Mouse (Mus musculus) cerebellum, adult 9-10 months (tissue): ENCODE results near the gene Bcdin3d.
"Not testable (repeated sequence)": the region's sequence is repeated elsewhere in the genome, so short reads cannot be mapped to it uniquely, and the experiment has no call there.

Experiments
- DNase-seq: peaks from one replicate; pipeline ENCODE4 v3.0.0; 2022

Gene Bcdin3d

DNA sequence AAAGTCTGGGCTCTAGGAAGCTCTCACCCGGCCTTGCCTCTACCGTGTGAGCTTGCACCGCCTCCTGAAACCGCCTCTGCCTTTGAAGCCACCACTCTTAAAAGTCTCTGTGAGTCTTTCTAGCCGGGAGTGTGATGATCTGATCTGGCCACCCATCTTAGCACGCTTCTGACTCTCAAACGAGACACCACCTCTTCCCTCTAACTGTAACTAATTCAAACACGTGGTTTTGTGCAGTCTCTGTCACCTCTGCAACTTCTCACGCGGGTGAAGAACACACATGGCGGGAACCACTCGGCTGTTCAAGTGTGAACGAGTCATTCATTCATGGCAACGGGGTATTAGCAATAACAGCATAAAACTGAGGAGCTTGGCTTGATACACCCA, 2.9 kb downstream of the Bcdin3d start:
- DNase-seq = no peak

GRCm38 (mm10) chr15:99470971-99471676, 3.4 kb downstream of the Bcdin3d start:
- peak; percentile 85 for DNase-seq

DNA sequence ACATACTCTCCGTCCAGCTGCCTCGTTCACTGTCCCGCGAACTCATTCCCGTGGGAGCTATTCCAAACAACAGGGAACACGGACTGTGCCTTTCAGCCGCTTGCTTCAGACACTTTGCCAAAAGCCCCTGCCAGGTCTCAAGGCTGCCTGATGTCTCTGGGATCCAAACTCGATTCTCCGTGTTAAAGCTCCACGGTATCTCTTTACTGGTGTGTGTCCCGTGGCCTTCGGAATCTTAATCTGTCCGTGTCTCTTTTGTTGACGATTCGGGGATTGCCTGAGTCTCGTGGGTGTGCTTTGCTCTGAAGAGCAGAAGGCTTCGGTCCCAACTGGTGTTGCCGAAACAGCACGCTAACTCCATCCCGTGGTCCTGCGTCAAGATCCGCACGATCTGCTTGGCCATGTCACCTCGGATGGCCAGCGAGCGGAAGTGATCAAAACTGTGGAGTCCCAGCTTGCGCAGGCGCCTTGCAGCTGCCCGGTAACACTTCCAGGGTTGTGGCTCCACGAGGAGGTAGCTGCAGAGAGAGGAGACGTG, 4.2 kb downstream of the Bcdin3d start:
- peak; percentile 78 for DNase-seq

GRCm38 (mm10) chr15:99469736-99470135, 4.8 kb downstream of the Bcdin3d start:
- DNase-seq = peak; percentile 41

DNA sequence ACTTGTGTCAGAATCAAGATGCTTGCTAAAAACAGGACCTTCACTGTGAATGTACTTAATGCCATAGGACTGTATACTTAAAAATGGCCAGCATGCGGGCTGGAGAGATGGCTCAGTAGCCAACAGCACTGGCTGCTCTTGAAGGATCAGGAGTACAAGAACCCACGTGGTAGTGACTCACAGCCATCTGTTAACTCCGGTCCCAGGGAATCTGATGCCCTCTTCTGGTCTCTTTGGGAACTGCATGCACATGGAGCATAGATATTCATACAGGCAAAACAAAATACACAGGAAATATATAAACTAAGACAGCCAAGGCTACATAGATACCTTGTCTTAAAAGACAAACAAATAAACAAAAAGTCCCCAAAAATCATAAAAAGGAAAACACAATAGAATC, 5.5 kb downstream of the Bcdin3d start:
- DNase-seq = peak; percentile 87

GRCm38 (mm10) chr15:99463194-99463593, 11.3 kb downstream of the Bcdin3d start:
- no peak for DNase-seq

DNA sequence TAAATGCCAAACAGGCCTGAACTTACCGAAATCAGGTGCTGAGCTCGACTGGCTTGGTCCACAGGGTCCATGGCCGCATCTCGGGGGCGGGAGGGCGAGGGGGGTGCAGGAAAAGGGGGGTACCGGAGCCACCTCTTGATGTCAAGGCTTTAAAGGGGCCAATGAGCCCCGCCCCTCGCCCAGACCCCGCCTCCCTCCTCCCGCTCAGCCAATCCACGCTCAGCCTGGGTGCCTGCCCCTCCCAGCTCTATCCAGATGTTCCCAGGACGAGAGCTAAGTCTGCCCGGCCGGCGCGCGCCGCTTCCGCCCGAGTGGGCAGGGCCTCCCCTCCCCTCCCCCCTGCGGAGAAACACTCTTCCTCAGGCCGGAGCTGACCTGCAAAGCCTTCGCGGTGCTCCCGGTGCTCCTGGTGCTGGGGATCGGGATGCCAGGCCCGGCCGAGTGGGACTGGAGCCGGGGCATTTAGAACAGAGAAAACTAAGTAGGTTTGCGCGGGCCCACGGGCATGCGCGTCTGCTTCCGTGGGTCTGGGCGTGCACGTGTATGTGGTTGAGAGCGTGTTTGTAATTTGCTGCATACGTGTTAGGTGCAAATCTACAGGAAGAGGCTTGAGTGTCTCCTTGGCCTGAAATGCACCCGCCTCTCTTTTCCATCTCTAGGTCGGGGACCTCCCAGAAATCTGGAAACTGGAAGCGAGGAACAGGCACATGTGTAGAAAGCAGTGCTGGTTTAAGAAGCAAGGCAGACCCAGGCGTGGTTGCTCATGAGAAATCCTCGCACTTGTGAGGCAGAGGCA, 16.7 kb downstream of the Bcdin3d start, which contains the start of gene Nckap5l:
Nckap5l (minus strand) TSS at position 143 of the 796 bp plus-strand sequence.
- DNase-seq = peak; percentile 85

GRCm38 (mm10) chr15:99456963-99457605, 17.4 kb downstream of the Bcdin3d start:
- DNase-seq = peak; percentile 61

DNA sequence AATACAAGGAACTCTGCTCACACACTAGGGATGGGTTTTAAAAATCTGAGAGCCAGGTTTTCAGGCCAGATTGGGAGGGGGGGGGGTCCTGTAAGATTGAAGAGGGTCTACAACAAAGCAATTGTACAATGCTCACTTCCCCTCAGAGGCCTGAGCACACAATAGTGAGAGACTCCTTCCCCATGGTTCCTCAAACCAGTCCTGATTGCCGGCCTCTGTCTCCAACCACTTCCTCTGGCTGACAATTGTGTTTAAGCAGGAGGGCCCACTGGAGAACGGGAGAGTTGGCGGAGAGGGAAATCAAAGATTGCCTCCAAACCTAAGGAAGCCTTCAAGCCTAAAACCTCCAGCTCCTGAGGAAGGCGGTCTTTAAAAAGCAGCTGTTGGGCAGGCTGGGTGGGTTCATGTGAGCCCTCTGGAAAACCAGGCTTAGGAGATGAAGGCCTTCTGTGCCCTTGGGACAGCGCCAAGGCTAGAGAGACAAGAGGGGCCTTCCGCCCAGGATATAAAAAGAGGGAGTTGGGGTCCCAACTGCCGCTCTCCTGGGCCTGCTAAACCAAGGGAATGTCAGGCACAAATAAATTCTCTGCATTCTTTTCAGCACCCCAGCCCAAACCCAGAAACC, 18.1 kb downstream of the Bcdin3d start:
- DNase-seq = peak; percentile 33

- DNase-seq = no peak
Measured at GRCm38 (mm10) chr15:99455415-99455814, 19.1 kb downstream of the Bcdin3d start.

DNA sequence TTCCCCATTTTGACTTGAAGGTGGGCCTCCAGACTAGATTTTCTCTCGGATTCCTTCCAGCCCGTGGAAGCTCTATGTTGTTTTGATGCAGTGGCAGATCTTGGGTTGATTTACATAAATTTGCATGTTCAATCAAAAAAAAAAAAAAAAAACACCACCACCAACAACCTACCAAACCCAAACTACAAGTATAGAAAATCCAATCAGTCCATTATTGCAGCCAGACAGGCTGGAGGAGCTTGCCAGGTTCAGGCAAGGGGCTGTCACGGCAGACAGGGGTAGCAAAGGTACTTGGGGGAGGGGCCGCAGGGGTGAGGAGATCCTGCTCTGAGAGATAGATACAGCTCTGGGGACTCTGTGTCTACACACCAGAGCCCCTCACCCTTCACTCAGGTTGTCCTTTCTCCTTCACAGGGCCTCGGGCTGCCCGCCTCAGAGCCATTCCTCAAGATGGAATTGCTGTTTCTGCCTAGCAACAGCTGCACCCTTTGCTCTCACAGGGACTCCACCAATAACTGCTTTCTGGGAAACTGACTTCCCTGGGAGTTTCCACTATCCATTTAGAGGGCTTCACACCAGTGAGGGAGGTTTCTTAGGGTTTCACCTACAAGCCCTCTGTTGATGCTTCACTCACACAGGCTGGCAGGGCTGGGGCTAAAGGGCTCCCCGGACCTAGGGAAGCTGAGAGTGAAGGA, 19.8 kb downstream of the Bcdin3d start:
- DNase-seq = no peak

DNA sequence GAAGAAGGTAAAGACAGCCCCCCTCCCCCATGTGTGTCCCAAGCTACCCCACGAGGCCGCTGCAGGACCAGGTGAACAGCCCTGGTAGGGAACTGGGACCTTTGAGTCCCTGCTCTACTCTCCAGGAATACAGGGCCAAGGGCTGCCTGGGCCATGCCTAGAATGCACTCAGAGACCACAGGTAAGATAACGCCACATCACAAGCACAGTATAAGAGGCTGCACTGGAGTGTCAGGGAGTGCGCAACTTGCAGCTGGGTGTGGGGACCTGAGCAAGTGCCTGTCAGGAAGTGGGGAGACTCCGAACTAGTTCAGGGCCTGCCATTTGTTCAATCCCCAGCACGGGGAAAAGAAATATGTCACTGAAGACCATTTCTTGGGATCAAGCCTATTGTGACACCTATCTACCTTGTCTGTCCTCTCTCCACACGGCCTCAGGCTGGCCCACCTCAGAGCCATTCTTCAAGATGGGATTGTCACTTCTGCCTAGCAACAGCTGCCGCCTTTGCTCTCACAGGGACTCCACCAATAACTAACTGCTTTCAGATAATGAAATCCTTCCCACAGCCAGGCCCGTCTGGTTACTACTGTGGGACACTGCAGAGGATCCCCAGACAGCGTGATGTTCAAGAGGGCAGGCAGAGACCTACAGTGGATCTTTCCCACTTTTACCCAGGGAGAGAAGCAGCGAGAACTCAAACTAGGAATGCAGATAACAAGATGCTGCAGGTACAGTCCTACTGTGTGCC, 21.2 kb downstream of the Bcdin3d start:
- DNase-seq = no peak

- no peak for DNase-seq
Measured at GRCm38 (mm10) chr15:99449751-99450280, 24.7 kb downstream of the Bcdin3d start.

DNA sequence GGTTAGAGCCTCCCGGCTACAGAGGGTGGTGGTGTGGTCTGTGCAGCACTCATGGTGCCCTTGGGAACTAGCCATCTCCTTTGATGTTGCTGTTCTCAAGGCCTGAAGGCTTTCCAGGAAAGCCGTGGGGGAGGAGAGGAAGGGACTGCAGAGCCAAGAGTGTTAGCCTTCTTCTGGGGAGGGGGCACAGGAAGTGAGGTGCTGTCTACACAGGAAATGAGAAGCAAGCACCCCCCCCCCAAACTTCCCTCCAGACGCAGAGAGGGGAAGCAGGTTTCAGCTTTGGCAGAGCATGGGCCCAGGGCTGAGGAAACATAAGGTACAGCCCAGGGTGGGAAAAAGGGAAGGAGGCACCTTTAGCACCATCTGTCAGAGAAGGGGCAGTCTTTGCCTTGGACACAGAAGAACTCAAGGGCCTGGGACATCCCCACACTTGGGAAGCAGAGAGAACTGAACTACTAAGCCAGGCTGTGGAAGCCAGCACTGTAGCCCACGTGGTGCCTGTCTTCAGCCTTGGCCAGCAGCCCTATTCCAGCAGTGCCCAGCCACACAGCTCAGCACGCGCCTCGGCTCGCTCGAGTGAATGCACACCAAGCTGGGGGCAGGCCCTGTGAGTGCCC, 25.3 kb downstream of the Bcdin3d start:
- peak; percentile 75 for DNase-seq

DNA sequence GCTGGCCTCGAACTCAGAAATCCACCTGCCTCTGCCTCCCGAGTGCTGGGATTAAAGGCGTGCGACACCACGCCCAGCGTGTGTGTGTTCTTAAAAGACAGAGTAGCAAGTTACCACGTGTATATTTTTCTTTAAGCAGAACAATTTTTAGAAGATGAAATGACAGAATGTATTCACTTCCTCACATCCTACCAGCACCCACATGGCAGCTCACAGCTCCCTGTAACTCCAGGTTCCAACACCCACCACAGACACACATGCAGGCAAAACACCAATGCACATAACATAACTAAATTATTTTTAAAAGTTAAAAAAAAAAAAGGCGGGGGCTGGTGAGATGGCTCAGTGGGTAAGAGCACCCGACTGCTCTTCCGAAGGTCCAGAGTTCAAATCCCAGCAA, 28.4 kb downstream of the Bcdin3d start:
- not testable (repeated sequence) for DNase-seq

DNA sequence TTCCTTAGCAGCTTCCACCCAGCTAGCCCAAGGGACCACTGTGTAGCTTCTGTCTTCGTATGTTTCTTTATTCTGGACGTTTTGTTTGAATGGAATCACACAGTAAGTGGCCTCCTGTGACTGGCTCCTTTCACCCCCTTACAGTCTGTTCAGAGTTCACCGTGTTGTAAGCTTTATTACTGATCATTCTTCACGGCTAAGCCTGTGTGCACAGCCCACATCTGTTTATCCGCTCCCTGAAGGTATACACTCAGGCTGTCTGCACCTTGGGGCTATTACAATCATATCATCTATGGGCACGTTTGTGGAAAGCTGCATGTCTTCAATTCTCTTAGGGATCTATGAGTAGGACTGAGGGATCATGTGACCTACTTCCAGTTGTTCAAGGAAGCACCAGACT, 29.0 kb downstream of the Bcdin3d start:
- DNase-seq = no peak

GRCm38 (mm10) chr15:99442358-99442757, 32.2 kb downstream of the Bcdin3d start:
- no peak for DNase-seq

DNA sequence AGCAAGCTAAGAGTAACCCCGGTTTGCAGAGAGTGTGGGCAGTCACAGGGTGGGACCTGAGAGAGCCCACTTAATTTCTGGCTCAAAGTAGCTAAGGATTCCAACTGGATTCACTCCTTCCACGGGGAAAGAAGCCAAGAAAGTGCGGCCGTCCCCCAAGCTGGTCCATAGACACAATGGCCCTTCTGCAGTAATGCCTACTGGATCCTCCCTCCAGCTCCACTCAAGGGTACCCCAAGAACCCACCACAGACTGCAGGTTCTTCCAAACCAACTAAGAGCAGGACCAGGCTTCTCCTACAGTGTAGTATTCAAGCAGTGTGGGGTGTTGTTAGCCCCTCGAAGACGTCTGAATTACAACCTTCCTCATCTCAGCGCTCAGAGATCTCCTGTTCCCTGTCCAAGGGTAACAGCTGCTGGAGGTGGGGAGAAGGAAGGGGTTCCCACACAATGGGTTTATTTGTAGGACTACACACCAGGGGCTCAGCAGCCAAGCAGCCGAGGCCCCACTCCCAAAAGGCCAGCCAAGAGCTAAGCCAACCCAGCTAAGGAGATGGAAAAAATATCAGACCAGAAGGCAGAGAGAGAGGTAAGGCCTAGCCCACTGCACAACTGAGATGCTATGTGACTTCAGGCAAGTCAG, 33.6 kb downstream of the Bcdin3d start:
- no peak for DNase-seq

GRCm38 (mm10) chr15:99440112-99440815, 34.3 kb downstream of the Bcdin3d start:
- DNase-seq = no peak
